Mouse (Mus musculus) WW6 (cell line): ENCODE measurements around the gene F2r.

Experiments used
- DNase-seq: peaks from one replicate; pipeline ENCODE4 v3.0.0-alpha.2; 2013; ENCODE audit warnings: low read depth, low spot score

Gene F2r

DNA sequence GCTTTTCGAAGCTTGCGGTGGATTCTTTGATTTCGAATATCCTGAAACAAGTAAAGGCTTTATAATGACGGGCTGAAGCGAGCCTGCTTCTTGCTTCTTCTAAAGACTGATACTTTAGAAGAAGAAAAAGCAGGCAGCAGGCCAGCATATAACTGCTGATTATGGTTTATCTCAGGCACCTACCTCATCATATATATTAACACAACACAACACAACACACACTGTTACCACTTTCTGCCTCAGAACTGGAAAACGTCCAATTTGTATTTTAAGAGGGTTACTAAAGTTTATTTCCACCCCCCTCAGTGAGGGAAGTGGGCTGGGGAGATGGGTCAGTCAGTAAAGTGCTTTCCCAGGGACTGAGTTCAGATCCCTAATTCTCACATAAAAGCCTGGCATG lies 13.9 kb upstream of the F2r start:
- DNase-seq: no peak

GRCm38 (mm10) chr13:95630747-95631146 lies 12.5 kb upstream of the F2r start:
- DNase-seq: no peak

DNA sequence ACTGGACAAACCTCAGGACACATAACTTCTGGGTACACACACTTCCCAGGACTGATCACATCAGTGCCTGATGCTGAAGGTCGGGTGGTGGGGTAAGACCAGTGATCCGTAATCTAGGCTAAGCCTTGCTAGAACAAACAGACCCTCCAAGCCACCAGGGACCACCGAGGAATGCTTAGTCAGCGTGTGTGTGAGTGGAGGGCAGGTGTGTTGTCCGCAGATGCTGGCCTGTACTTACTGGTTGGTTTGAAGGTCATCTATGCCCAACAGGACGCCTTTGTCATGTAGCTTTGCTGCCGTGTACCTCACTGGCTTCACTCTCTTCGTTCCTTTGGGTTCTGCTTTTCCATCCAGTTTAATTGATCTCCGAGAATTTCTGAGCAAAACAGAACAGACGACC lies 11.5 kb upstream of the F2r start:
- no peak for DNase-seq

GRCm38 (mm10) chr13:95626696-95627095 lies 8.4 kb upstream of the F2r start:
- no peak for DNase-seq

DNA sequence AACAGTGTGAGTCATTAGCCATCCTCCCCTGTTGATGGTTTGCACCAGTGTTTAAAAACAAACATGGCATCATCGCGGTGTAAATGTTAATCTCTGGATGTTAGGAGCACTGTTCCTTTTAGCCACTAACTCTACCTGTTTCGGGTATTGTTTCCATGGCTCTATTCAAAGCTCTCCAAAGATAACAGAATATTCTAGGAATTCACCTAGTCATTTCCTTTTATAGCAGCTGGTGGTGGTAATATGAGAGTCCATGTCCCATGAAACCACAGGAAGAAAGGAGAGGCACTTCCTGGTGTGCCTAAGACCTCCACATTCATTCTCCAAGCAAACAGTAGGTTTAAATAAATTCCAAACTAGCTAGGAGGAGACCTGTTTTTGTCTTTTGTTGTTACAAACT lies 4.8 kb upstream of the F2r start:
- DNase-seq: no peak

DNA sequence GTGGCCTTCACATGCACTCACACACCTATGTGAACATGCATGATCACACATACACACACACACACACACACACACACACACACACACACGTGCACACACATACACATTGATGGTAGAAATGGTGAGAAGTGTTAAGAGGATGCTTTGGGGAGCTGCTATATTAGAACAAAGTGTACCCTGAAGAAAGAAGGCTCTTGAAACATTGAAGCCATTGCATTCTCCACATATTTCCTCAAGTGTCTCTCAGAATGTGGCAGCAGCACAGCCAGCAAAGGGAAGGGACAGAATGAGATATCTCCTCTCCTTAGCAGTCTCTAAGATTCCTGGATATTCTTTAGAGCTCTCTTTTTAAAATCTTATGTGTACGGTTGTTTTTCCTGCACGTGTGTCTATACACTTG lies 3.3 kb upstream of the F2r start:
- no peak for DNase-seq

DNA sequence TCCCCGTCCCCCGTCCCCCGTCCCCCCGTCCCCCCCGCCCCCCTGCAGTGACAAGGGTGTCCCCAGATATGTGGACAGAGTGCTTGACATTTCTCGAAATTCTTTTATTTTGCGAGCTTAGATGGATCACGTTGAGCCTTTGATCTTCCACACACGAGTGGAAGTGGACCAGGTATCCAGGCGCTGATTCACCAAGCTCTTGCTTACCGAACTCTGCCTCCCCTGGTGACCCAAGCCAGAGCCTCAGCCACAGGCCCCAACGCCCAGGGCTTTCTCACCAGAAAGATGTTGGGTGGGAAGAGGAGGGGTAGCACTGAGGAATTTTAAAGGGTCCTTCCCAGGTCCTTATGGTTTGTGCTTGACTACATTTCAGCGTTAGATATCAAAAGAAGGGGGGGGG lies 572 bp upstream of the F2r start:
- DNase-seq: no peak

GRCm38 (mm10) chr13:95617671-95618171 lies 566 bp downstream of the F2r start:
- DNase-seq: no peak

DNA sequence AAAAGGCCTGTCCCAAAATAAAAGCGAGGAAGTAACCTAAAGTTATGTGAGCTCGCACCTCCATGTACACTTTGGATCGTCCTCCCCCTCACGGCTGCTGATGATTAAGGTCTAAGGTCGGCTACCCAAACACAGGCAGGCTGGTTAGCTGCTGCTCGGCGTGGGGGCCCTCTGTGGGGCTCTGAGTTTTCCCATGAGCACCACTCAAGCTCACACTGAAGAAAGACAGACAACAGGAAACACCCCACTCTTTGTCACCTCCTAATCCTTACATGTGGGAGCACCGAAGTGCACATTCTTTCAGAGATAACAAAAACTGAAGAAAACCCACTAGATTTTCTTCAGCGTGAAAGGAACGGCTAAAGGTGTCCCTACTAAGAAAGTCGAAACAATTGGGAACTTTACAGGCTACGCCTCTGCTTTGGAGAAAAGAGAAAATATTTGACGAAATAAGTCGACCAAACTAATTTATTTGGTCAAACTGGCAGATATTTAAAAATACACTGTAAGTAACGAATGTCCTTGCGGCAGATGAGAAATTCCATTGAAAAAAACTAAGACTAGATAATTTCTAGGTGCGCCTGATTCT lies 1.1 kb downstream of the F2r start:
- no peak for DNase-seq

DNA sequence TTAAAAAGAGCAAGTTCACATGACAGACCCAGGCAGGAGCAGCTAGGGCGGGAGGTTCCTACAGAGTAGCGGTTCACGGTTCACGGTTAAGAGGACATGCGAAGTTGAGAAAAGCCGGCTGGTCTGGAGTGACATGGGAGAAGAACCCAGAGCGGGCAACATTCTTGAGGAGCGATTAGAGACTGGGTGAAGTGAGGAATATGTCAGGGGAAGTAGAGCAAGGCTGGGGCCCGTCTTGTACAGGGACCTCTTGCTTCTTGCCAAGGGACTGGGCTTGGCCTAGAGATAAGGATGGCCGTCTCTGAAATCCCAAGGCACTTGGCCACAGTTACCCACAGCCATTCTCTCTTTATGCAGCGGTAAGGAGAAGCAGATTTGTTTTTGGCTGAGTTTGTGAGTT lies 1.8 kb downstream of the F2r start:
- no peak for DNase-seq

DNA sequence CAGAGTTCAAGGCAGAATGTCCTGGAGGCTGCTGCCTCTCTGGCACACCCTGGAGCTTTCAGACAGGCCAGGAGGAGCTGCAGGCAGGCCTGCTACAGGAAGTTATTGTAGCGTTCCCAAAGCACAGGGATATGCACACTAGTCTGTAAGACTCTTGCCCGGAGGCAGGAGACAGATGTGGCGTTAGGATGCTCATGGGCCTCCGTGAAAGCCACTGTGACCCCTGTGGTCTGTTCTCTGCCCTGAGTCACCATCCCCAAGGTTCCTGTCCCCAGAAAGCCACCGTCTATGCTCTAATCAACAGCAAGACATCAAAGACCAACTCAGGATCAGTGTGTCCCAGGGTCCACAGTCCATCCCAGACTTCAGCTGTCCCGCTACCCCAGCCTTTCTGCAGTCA lies 3.5 kb downstream of the F2r start:
- no peak for DNase-seq

- DNase-seq: no peak
Measured at GRCm38 (mm10) chr13:95612243-95612642, 6.0 kb downstream of the F2r start.

- no peak for DNase-seq
Measured at GRCm38 (mm10) chr13:95611752-95612151, 6.5 kb downstream of the F2r start.

- no peak for DNase-seq
Measured at GRCm38 (mm10) chr13:95610786-95611562, 7.3 kb downstream of the F2r start.

- no peak for DNase-seq
Measured at GRCm38 (mm10) chr13:95609088-95609420, 9.2 kb downstream of the F2r start.

- DNase-seq: no peak
Measured at GRCm38 (mm10) chr13:95608416-95609087, 9.7 kb downstream of the F2r start.

DNA sequence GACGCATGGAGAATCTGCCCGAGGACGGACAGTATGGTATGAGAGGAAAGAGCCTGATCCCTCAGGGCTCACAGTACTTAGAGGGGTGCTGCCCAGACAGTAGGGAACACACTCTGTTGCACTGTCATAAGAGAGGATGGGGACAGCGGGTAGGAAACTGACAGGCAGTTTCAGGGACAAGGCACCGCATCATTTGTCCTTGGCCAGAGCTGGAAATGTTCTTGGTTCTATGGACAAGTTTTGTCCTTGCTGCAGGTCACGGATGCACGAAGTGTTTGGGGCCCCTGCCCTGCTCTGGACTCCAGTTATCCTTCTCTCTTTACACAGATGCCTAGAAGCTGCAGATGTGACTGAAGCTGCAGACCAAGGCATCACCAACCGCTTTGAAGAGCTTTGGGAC lies 11.3 kb downstream of the F2r start:
- DNase-seq: no peak

GRCm38 (mm10) chr13:95604288-95604687 lies 14.0 kb downstream of the F2r start:
- no peak for DNase-seq

GRCm38 (mm10) chr13:95599833-95600359 lies 18.4 kb downstream of the F2r start:
- DNase-seq: no peak

DNA sequence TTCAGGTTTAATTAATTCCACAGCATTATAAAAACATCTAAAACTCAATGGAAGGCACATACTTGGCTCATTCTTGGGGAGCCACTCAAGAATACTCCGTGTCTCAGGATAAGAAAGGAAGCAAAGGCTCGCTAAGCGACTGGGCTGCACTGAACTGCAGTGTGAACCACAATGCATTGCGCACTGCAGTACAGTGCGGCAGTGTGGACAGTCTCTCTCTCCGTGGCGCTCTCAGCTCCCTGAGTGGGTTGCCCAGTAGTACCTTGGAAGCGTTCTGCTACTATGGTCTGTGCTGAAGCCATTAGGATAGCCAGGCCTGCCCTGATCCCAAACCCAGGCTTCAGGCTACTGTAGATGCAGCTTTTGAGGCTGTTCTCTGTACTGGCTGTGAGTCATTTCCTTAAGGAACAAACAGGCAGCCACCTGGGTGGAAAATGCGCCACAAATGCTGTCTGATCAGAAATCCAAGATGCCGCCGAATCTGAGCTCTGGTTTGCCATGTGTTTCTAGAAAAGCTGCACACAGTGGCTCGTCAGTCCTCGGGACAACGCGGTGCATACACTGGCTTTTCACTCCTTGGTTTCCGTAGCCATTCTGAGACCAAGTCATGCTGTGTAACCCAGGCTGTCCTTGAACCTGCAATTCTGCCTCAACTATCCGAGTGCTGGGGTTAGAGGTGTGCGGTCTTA lies 19.9 kb downstream of the F2r start:
- DNase-seq: no peak

GRCm38 (mm10) chr13:95597578-95597977 lies 20.7 kb downstream of the F2r start:
- DNase-seq: no peak

- no peak for DNase-seq
Measured at GRCm38 (mm10) chr13:95596689-95597088, 21.6 kb downstream of the F2r start.
